Mouse (Mus musculus): Measurements from ENCODE around the gene Rasd2.

GRCm38 (mm10) chr8:75215931-75216330 lies 2.2 kb downstream of the Rasd2 start:
- TF ChIP-seq CTCF (IDR thresholded peaks at IDR 0.05) (no peak), EP300 (IDR thresholded peaks at IDR 0.05) (no peak)
